Mouse (Mus musculus): ENCODE measurements around the gene Sobp.

- TF ChIP-seq HCFC1 (IDR thresholded peaks at IDR 0.05; ENCODE audit: borderline replicate concordance, insufficient read depth, low read length) (no peak), MAFK (IDR thresholded peaks at IDR 0.05; ENCODE audit: insufficient read depth, low read depth, low read length) (no peak), ZNF384 (IDR thresholded peaks at IDR 0.05; ENCODE audit: low read depth, low read length) (peak; percentile 54; the same call in 1 of the 2 replicates)
These were observed 53.5 kb downstream of the Sobp start for GRCm38 (mm10) chr10:43120688-43121450.
